Mouse (Mus musculus): ENCODE data around the gene Atp5g2. TPM values are rescaled to one million over a fixed set of nuclear protein-coding genes. Genes with fewer than 3 reads are reported as not detected.
A peak's percentile ranks its signal among the peaks of the same experiment; 100 is the strongest.

Gene Atp5g2
- polyA plus RNA-seq, 1 experiment, result 212 TPM

GRCm38 (mm10) chr15:102702972-102703371 lies 30.8 kb upstream of the Atp5g2 start:
- H3K27ac ChIP-seq (ENCODE audit: control insufficient read depth, insufficient read depth, low read depth, low read length, poor library complexity), result no peak overlapping the region
- H3K4me3 ChIP-seq (replicated peaks; ENCODE audit: control insufficient read depth, low read depth, low read length), result no peak overlapping the region
- no peak for TF ChIP-seq CTCF (IDR thresholded peaks at IDR 0.05; ENCODE audit: control insufficient read depth, insufficient read depth, low read length)
- TF ChIP-seq POLR2A (IDR thresholded peaks at IDR 0.05; ENCODE audit: borderline replicate concordance, control insufficient read depth, low read depth, low read length), result no peak
- H3K4me1 ChIP-seq (ENCODE audit: control insufficient read depth, insufficient read depth, low read length), result no peaks in the 10 kb centered on the region
- WGBS, result 36% methylated on average over 3 of the region's 3 CpGs

GRCm38 (mm10) chr15:102698193-102698592 lies 26.0 kb upstream of the Atp5g2 start:
- Histone ChIP-seq H3K4me1 (ENCODE audit: control insufficient read depth, insufficient read depth, low read length) (no peaks in the 10 kb centered on the region), H3K4me3 (replicated peaks; ENCODE audit: control insufficient read depth, low read depth, low read length) (no peak overlapping the region), H3K27ac (ENCODE audit: control insufficient read depth, insufficient read depth, low read depth, low read length, poor library complexity) (no peak overlapping the region)
- TF ChIP-seq CTCF (IDR thresholded peaks at IDR 0.05; ENCODE audit: control insufficient read depth, insufficient read depth, low read length) (peak; percentile 71), POLR2A (IDR thresholded peaks at IDR 0.05; ENCODE audit: borderline replicate concordance, control insufficient read depth, low read depth, low read length) (no peak)
- 3% methylated on average over 11 of the region's 11 CpGs for WGBS

DNA sequence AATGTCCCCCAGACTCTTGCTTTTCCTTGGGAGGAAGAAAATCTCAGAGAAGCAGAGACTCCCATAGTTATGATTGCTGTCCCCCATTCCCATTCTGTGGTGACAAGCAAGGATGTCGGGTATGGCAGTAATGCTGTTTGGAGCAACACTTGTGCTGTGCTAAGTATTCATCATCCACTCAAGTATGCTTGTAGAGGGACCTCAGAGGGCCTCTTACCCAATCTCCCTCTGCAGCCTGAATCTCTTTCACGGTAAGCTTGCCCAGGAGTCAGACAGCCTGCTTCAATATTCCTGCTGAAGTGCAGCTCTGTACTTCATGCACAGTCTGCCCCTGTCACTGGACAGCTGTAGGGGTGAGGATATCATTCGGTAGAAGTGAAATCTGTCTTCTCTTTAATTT lies 24.7 kb upstream of the Atp5g2 start:
- H3K4me1 ChIP-seq (ENCODE audit: control insufficient read depth, insufficient read depth, low read length), result no peaks in the 10 kb centered on the region
- H3K27ac ChIP-seq (ENCODE audit: control insufficient read depth, insufficient read depth, low read depth, low read length, poor library complexity), result no peak overlapping the region
- 32% methylated on average over 3 of the region's 3 CpGs for WGBS
- no peak overlapping the region for H3K4me3 ChIP-seq (replicated peaks; ENCODE audit: control insufficient read depth, low read depth, low read length)
- no peak for TF ChIP-seq CTCF (IDR thresholded peaks at IDR 0.05; ENCODE audit: control insufficient read depth, insufficient read depth, low read length)
- TF ChIP-seq POLR2A (IDR thresholded peaks at IDR 0.05; ENCODE audit: borderline replicate concordance, control insufficient read depth, low read depth, low read length), result no peak

DNA sequence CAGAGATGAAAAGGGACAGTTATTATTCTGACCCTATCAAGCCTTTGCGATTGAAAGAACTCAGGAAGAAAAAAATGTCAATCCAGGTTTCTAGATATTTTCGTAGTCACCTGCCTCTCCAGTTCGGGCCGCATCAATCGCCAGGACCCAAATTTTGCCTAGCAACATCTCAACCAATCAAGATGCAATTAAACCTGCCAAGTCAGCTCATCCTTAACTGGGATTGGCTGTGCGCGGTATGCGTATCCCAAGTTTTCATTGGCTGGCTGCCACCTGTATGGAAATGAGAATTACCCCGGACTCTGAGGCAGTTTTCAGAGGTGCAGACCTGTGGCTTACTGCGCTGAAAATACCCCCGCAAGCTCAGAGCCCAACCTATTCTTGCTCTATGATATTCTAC lies 21.4 kb upstream of the Atp5g2 start:
- Histone ChIP-seq H3K4me1 (ENCODE audit: control insufficient read depth, insufficient read depth, low read length) (no peaks in the 10 kb centered on the region), H3K27ac (ENCODE audit: control insufficient read depth, insufficient read depth, low read depth, low read length, poor library complexity) (no peak overlapping the region), H3K4me3 (replicated peaks; ENCODE audit: control insufficient read depth, low read depth, low read length) (no peak overlapping the region)
- 8% methylated on average over 11 of the region's 11 CpGs for WGBS
- TF ChIP-seq CTCF (IDR thresholded peaks at IDR 0.05; ENCODE audit: control insufficient read depth, insufficient read depth, low read length) (no peak), POLR2A (IDR thresholded peaks at IDR 0.05; ENCODE audit: borderline replicate concordance, control insufficient read depth, low read depth, low read length) (no peak)

DNA sequence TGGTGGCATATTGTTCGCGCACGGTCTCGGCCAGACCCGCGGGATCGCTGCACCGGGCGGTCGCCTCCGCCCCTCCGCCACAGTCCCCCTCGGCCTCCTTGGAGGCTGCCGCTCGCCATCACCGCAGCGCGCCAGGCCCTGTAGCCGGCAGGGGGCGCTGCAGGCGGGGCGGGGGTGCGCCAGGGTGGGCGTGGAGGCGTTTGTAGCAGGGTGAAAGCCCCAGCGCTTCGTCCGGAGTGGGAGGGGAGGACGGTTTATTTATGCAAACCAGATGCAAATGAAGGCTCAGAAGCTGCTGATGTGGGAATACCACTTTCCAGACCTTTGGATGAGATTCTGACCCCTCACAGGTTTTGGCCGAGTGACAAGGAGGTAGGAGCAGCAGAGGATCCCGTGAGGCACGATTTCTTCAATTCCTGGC lies 20.8 kb upstream of the Atp5g2 start:
- no peak overlapping the region for H3K4me3 ChIP-seq (replicated peaks; ENCODE audit: control insufficient read depth, low read depth, low read length)
- TF ChIP-seq CTCF (IDR thresholded peaks at IDR 0.05; ENCODE audit: control insufficient read depth, insufficient read depth, low read length) (peak; percentile 32; the same call in 1 of the 2 replicates), POLR2A (IDR thresholded peaks at IDR 0.05; ENCODE audit: borderline replicate concordance, control insufficient read depth, low read depth, low read length) (no peak)
- H3K27ac ChIP-seq (ENCODE audit: control insufficient read depth, insufficient read depth, low read depth, low read length, poor library complexity), result no peak overlapping the region
- H3K4me1 ChIP-seq (ENCODE audit: control insufficient read depth, insufficient read depth, low read length), result no peaks in the 10 kb centered on the region
- under 1% methylated on average over 32 of the region's 32 CpGs for WGBS

DNA sequence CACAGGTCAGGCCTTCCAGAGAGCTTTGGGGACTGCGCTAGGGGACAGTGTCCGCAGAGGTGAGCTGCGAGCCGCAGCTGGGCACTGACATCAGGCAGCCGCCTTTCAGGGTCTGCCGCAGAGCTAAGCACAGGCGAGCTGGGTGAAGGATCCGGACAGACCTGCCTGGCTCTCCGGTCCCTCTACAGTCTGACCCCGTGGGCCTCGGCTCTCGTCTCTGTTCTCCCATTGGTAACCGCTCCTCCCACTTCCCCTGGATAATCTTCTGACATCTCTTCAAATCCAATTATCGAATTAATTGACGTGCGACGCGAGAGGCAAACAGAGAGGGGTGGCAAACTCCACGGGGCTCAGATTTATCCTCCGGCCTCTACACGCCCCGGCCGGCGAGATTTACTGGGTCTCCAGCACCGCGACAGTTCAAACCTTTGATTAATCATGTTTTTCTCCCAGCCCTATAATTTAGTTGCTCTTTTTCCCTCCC lies 20.2 kb upstream of the Atp5g2 start:
- Histone ChIP-seq H3K4me1 (ENCODE audit: control insufficient read depth, insufficient read depth, low read length) (no peaks in the 10 kb centered on the region), H3K4me3 (replicated peaks; ENCODE audit: control insufficient read depth, low read depth, low read length) (no peak overlapping the region), H3K27ac (ENCODE audit: control insufficient read depth, insufficient read depth, low read depth, low read length, poor library complexity) (no peak overlapping the region)
- TF ChIP-seq CTCF (IDR thresholded peaks at IDR 0.05; ENCODE audit: control insufficient read depth, insufficient read depth, low read length) (no peak), POLR2A (IDR thresholded peaks at IDR 0.05; ENCODE audit: borderline replicate concordance, control insufficient read depth, low read depth, low read length) (no peak)
- 4% methylated on average over 26 of the region's 26 CpGs for WGBS

DNA sequence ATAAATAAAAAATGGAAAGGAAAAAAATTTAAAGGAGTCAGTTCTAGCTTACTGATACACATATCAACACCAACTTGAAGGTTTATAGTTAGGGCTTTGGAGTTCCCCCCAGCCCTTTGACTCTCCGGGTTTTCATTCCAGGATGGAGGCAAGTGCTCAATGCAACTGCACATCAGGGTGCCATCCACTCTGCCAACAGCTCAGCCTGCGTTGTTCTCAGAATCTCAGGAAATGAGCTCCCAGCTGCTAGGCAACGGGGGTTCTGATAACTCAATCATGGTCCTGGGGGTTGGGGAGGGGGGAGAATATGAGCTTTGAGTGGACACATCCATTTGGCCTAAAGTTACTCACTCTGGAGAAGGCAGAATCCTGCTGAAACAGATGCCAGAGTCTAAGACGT lies 13.6 kb upstream of the Atp5g2 start:
- Histone ChIP-seq H3K27ac (ENCODE audit: control insufficient read depth, insufficient read depth, low read depth, low read length, poor library complexity) (no peak overlapping the region), H3K4me3 (replicated peaks; ENCODE audit: control insufficient read depth, low read depth, low read length) (no peak overlapping the region), H3K4me1 (ENCODE audit: control insufficient read depth, insufficient read depth, low read length) (no peaks in the 10 kb centered on the region)
- WGBS, result 33% methylated on average over 4 of the region's 4 CpGs
- TF ChIP-seq POLR2A (IDR thresholded peaks at IDR 0.05; ENCODE audit: borderline replicate concordance, control insufficient read depth, low read depth, low read length) (no peak), CTCF (IDR thresholded peaks at IDR 0.05; ENCODE audit: control insufficient read depth, insufficient read depth, low read length) (no peak)

- Histone ChIP-seq H3K27ac (ENCODE audit: control insufficient read depth, insufficient read depth, low read depth, low read length, poor library complexity) (no peak overlapping the region), H3K4me1 (ENCODE audit: control insufficient read depth, insufficient read depth, low read length) (no peaks in the 10 kb centered on the region), H3K4me3 (replicated peaks; ENCODE audit: control insufficient read depth, low read depth, low read length) (no peak overlapping the region)
- WGBS, result 12% methylated on average over 1 of the region's 1 CpGs
- no peak for TF ChIP-seq CTCF (IDR thresholded peaks at IDR 0.05; ENCODE audit: control insufficient read depth, insufficient read depth, low read length)
- no peak for TF ChIP-seq POLR2A (IDR thresholded peaks at IDR 0.05; ENCODE audit: borderline replicate concordance, control insufficient read depth, low read depth, low read length)
These were observed 11.5 kb upstream of the Atp5g2 start for GRCm38 (mm10) chr15:102683670-102684069.

DNA sequence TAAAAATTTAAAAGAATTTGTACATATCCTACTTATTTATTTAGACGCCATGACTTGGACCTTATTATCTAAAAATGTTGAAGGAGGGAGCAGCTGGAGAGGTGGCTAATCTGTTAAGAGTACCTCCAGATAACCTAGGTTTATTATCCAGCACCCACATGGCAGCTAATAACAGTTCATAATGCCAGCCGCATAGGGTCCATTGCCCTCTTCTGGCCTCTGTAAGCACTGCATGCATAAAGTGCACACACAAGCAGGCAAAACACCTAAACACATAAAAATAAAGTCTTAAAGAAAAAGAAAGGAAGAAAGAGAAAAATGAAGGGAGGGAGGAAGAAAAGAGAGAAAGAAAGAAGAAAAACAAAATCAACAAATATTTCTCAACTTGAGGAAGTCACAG lies 4.2 kb upstream of the Atp5g2 start:
- Histone ChIP-seq H3K4me3 (replicated peaks; ENCODE audit: control insufficient read depth, low read depth, low read length) (no peak overlapping the region), H3K4me1 (ENCODE audit: control insufficient read depth, insufficient read depth, low read length) (no peaks in the 10 kb centered on the region), H3K27ac (ENCODE audit: control insufficient read depth, insufficient read depth, low read depth, low read length, poor library complexity) (no peak overlapping the region)
- 83% methylated on average over 2 of the region's 2 CpGs for WGBS
- TF ChIP-seq CTCF (IDR thresholded peaks at IDR 0.05; ENCODE audit: control insufficient read depth, insufficient read depth, low read length) (peak; percentile 14; the same call in 1 of the 2 replicates), POLR2A (IDR thresholded peaks at IDR 0.05; ENCODE audit: borderline replicate concordance, control insufficient read depth, low read depth, low read length) (no peak)

All from bone marrow, adult 2 months (tissue).